Mouse (Mus musculus) liver, embryonic 14.5 days (tissue): Measurements from ENCODE around the gene Dppa3. TPM values are rescaled to one million over a fixed set of nuclear protein-coding genes. Genes with fewer than 3 reads are reported as not detected.

ENCODE experiments used
- ATAC-seq: fragments of 200-750 bp; cut with Nextera tagmentation; 2 replicates; pipeline ENCODE4 v1.8.0; 2017; ENCODE audit warnings: moderate number of reproducible peaks, mild to moderate bottlenecking, moderate library complexity; ENCODE audit not compliant: insufficient read depth
- DNase-seq, 3 experiments: peaks; one replicate each; pipeline ENCODE4 v3.0.0-alpha.2; 2012 to 2013; ENCODE audit warnings: low read depth in 3 of 3, low spot score in 3 of 3
- H3K27ac ChIP-seq: fragments of 300-500 bp; sonication (generic); 2 replicates; pipeline ENCODE4 v1.5.1; 2014; ENCODE audit warnings: moderate library complexity, mild to moderate bottlenecking, control low read depth, inconsistent platforms
- H3K27me3 ChIP-seq: fragments of 300-500 bp; sonication (generic); 2 replicates; pipeline ENCODE4 v1.6.1; 2014; ENCODE audit warnings: mild to moderate bottlenecking, low read length, moderate library complexity; ENCODE audit not compliant: control insufficient read depth, insufficient read depth
- H3K36me3 ChIP-seq: fragments of 300-500 bp; sonication (generic); replicated peaks from 2 replicates; pipeline ENCODE4 v1.6.1; 2014; ENCODE audit warnings: low read depth; ENCODE audit not compliant: control insufficient read depth, insufficient read depth
- H3K4me1 ChIP-seq, 2 experiments: fragments of 200-500 bp in 1 of 2; fragments of 300-500 bp in 1 of 2; sonication (generic) in 1 of 2; replicated peaks; 2 replicates each; pipeline ENCODE4 v1.6.1; 2012 to 2014; ENCODE audit warnings: antibody characterized with exemption in 1 of 2, inconsistent platforms in 1 of 2, low read length in 1 of 2; ENCODE audit not compliant: control insufficient read depth in 2 of 2, insufficient read depth in 2 of 2
- H3K4me2 ChIP-seq: fragments of 300-500 bp; sonication (generic); 2 replicates; pipeline ENCODE4 v1.6.1; 2014; ENCODE audit warnings: low read depth, mild to moderate bottlenecking, control low read depth, moderate library complexity
- H3K4me3 ChIP-seq, 2 experiments: fragments of 200-500 bp in 1 of 2; fragments of 300-500 bp in 1 of 2; sonication (generic) in 1 of 2; 2 replicates each; pipeline ENCODE4 v1.5.1; 2012 to 2014; ENCODE audit warnings: low read depth in 2 of 2, low read length in 2 of 2, mild to moderate bottlenecking in 2 of 2, control low read depth in 1 of 2, inconsistent platforms in 1 of 2, moderate library complexity in 1 of 2; ENCODE audit not compliant: insufficient read depth in 1 of 2
- H3K9ac ChIP-seq: fragments of 300-500 bp; sonication (generic); replicated peaks from 2 replicates; pipeline ENCODE4 v1.6.1; 2014; ENCODE audit warnings: mild to moderate bottlenecking, control low read depth, moderate library complexity
- H3K9me3 ChIP-seq: fragments of 300-500 bp; sonication (generic); 2 replicates; pipeline ENCODE4 v1.6.1; 2016; ENCODE audit warnings: low read length, mixed read lengths; ENCODE audit not compliant: control insufficient read depth
- CTCF ChIP-seq: IDR thresholded peaks from 2 replicates; pipeline ENCODE4 v1.5.1; 2016; ENCODE audit warnings: antibody characterized with exemption, low read depth, control low read depth
- EP300 ChIP-seq: IDR thresholded peaks from 2 replicates; pipeline ENCODE4 v1.6.1; 2016; ENCODE audit warnings: antibody characterized with exemption, low read depth
- WGBS: fragments of 180-500 bp; shearing (Covaris S2); extraction: QIAGEN DNeasy Blood & Tissue Kit; methylation state at CpG from one replicate; pipeline ENCODE4 v1.1.7; 2014; ENCODE audit not compliant: insufficient replicate concordance; 5-methylcytosine and 5-hydroxymethylcytosine counted together
- polyA plus RNA-seq, 2 experiments: library from polyadenylated mRNA; depleted of rRNA in 1 of 2; stranded (reverse) in 1 of 2; unstranded in 1 of 2; fragments of >200 nt; fragmentation: Nextera tagmentation in 1 of 2; extraction: Ambion mirVana in 1 of 2; gene quantifications; 2 replicates each; pipeline versions ENCODE4 v1.2.1 to v1.2.3; 2012 to 2014

Dppa3 gene
- polyA plus RNA-seq (2012; rRNA removed), result not detected in 2 replicates
- polyA plus RNA-seq (2014; fragmentation: Nextera tagmentation; extraction: Ambion mirVana), result not detected in 2 replicates

GRCm38 (mm10) chr6:122626110-122626509, at the start of gene Dppa3:
Dppa3 (plus strand) TSS chr6:122626410.
- no peak for DNase-seq
- no peaks in the 10 kb centered on the region; the same call in none of the 2 replicates for H3K27me3 ChIP-seq
- no peak for ATAC-seq
- WGBS, result 71% methylated on average over 8 of the region's 8 CpGs
- TF ChIP-seq CTCF (no peak), EP300 (no peak)
- H3K4me3 ChIP-seq, result no peak within 1 kb of the TSS
- H3K4me2 ChIP-seq, result peak within 1 kb of the TSS; percentile 56
- no peaks in the 10 kb centered on the region for H3K36me3 ChIP-seq
- no peaks in the 10 kb centered on the region for H3K9me3 ChIP-seq
- H3K9ac ChIP-seq, result no peak within 1 kb of the TSS
- no peak within 1 kb of the TSS for H3K27ac ChIP-seq
- H3K4me1 ChIP-seq, result no peaks in the 10 kb centered on the region; a peak in 1 of 4 replicates

DNA sequence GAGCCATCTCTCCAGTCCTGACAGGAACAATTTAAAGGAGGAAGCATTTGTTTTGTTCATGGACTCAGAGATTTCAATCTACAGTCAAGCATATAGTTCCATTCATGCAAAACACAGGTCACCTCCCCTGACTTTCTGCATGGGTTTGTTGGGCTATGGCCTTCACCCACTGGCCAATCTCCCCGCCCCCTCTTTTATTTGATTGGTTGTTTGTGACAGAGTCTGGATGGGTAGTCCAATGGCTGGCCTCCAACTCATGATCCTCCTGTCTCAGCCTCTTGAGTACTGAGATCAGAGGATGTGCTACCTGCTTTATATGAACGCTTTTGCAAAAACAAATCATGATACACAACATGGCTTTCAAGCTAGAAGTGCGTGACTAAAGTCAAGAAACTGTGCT, 49.2 kb upstream of the Dppa3 start:
- no peak for TF ChIP-seq CTCF
- no peak for TF ChIP-seq EP300

DNA sequence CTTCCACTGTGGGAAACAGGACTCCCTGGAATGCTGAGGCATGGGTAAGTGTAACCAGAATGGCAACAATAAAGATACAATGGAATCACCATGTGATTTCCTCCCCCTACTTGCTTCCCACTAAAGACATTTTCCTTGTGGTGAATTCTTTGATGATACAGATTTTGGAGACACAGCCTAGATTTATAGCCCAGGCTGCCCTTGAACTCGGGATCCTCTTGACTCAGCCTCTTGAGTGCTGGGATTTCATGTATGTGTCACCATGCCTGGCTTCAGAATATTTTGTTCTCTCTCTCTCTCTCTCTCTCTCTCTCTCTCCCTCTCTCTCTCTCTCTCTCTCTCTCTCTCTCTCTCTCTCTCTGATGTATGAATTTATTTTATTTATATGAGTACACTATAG, 47.1 kb upstream of the Dppa3 start:
- WGBS, result 45% methylated on average over 1 of the region's 1 CpGs
- Histone ChIP-seq H3K4me1 (no peaks in the 10 kb centered on the region), H3K9me3 (no peaks in the 10 kb centered on the region)

More for the DNA sequence above, 49.2 kb upstream of the Dppa3 start:
- no peak overlapping the region for H3K4me2 ChIP-seq
- H3K9ac ChIP-seq, result no peak overlapping the region
- no peak for ATAC-seq
- DNase-seq, result no peak
- no peaks in the 10 kb centered on the region for H3K36me3 ChIP-seq
- H3K4me3 ChIP-seq, result no peak overlapping the region
- no peaks in the 10 kb centered on the region for H3K4me1 ChIP-seq
- WGBS, result 68% methylated on average over 3 of the region's 3 CpGs
- H3K27me3 ChIP-seq, result no peaks in the 10 kb centered on the region
- no peaks in the 10 kb centered on the region for H3K9me3 ChIP-seq
- no peak overlapping the region for H3K27ac ChIP-seq

GRCm38 (mm10) chr6:122591027-122591758, 35.0 kb upstream of the Dppa3 start:
- Histone ChIP-seq H3K36me3 (no peaks in the 10 kb centered on the region), H3K4me2 (no peak overlapping the region), H3K4me3 (no peak overlapping the region), H3K27ac (no peak overlapping the region), H3K9me3 (no peaks in the 10 kb centered on the region), H3K4me1 (no peaks in the 10 kb centered on the region), H3K9ac (no peak overlapping the region), H3K27me3 (no peaks in the 10 kb centered on the region)
- no peak for DNase-seq
- WGBS, result 68% methylated on average over 13 of the region's 13 CpGs
- no peak for ATAC-seq
- no peak for TF ChIP-seq EP300
- TF ChIP-seq CTCF, result no peak

More for the DNA sequence above, 47.1 kb upstream of the Dppa3 start:
- H3K4me3 ChIP-seq, result no peak overlapping the region
- H3K4me2 ChIP-seq, result no peak overlapping the region
- H3K27me3 ChIP-seq, result no peaks in the 10 kb centered on the region
- ATAC-seq, result no peak
- no peak overlapping the region for H3K27ac ChIP-seq
- no peak for DNase-seq
- no peak for TF ChIP-seq CTCF
- TF ChIP-seq EP300, result no peak
- no peak overlapping the region for H3K9ac ChIP-seq
- no peaks in the 10 kb centered on the region for H3K36me3 ChIP-seq

- Histone ChIP-seq H3K9ac (no peak overlapping the region), H3K4me2 (no peak overlapping the region), H3K36me3 (no peaks in the 10 kb centered on the region), H3K4me3 (no peak overlapping the region), H3K27ac (no peak overlapping the region), H3K27me3 (no peaks in the 10 kb centered on the region), H3K9me3 (no peaks in the 10 kb centered on the region), H3K4me1 (peaks cover 0 to 2% of the 10 kb centered on the region in 2 experiments; a peak in 1 of 4 replicates)
- TF ChIP-seq EP300 (no peak), CTCF (no peak)
- WGBS, result 73% methylated on average over 2 of the region's 2 CpGs
- ATAC-seq (no peak), DNase-seq (no peak)
Observed at GRCm38 (mm10) chr6:122592905-122593304, 33.3 kb upstream of the Dppa3 start.
